Mouse (Mus musculus) cerebellum, adult 2 months (tissue): ENCODE results near the gene Ptpn22. TPM values are rescaled to one million over a fixed set of nuclear protein-coding genes. Genes with fewer than 3 reads are reported as not detected.
A peak's percentile ranks its signal among the peaks of the same experiment; 100 is the strongest.
"Not testable (repeated sequence)": the region's sequence is repeated elsewhere in the genome, so short reads cannot be mapped to it uniquely, and the experiment has no call there.

Experiments
- DNase-seq, 2 experiments: peaks; one replicate each; pipeline ENCODE4 v3.0.0; 2021
- H3K27ac ChIP-seq: fragments of 200-500 bp; 2 replicates; pipeline ENCODE4 v1.5.1; 2012; ENCODE audit warnings: low read length, control low read depth, inconsistent platforms; ENCODE audit not compliant: insufficient read depth
- H3K27me3 ChIP-seq: fragments of 200-500 bp; 2 replicates; pipeline ENCODE4 v1.6.1; 2012; ENCODE audit warnings: inconsistent platforms, mild to moderate bottlenecking, low read length, moderate library complexity; ENCODE audit not compliant: control insufficient read depth, insufficient read depth
- H3K4me1 ChIP-seq: fragments of 200-500 bp; 2 replicates; pipeline ENCODE4 v1.6.1; 2011; ENCODE audit warnings: low read length; ENCODE audit not compliant: control insufficient read depth, insufficient read depth
- H3K4me3 ChIP-seq: fragments of 200-500 bp; replicated peaks from 2 replicates; pipeline ENCODE3; 2011; ENCODE audit warnings: mild to moderate bottlenecking, low read depth, low read length, control low read depth; ENCODE audit not compliant: insufficient read depth
- CTCF ChIP-seq: fragments of 200-500 bp; IDR thresholded peaks from 2 replicates; pipeline ENCODE4 v1.5.1; 2011; ENCODE audit warnings: low read depth, mild to moderate bottlenecking, control low read depth, low read length, moderate library complexity, borderline replicate concordance; ENCODE audit not compliant: insufficient read depth
- POLR2A ChIP-seq: fragments of 200-500 bp; IDR thresholded peaks from 2 replicates; pipeline ENCODE4 v1.6.1; 2011; ENCODE audit warnings: low read length, control low read depth, borderline replicate concordance; ENCODE audit not compliant: insufficient read depth
- WGBS: fragments of 180-500 bp; shearing (Covaris S2); methylation state at CpG from one replicate; pipeline ENCODE4 v1.1.7; 2018; 5-methylcytosine and 5-hydroxymethylcytosine counted together
- polyA plus RNA-seq: library from polyadenylated mRNA; depleted of rRNA; stranded (reverse); fragments of >200 nt; gene quantifications from 2 replicates; pipeline ENCODE4 v1.2.3, GENCODE M21; 2012; rRNA removed

Gene Ptpn22
- polyA plus RNA-seq = 34.7 and 39.4 TPM in 2 replicates

- 79% methylated on average over 12 of the region's 12 CpGs for WGBS
- DNase-seq = no peak
- Histone ChIP-seq H3K27me3 (no peaks in the 10 kb centered on the region), H3K4me3 (no peak within 1 kb of the TSS), H3K27ac (no peak within 1 kb of the TSS), H3K4me1 (peaks cover 9% of the 10 kb centered on the region)
- TF ChIP-seq CTCF (no peak), POLR2A (no peak)
These were observed at the start of gene Ptpn22 for GRCm38 (mm10) chr3:103858881-103859801. Ptpn22 (plus strand) TSS chr3:103859795.

- peaks cover 4% of the 10 kb centered on the region; the same call in 1 of the 2 replicates for H3K4me1 ChIP-seq
- no peaks in the 10 kb centered on the region for H3K27me3 ChIP-seq
- WGBS = 2% methylated on average over 14 of the region's 14 CpGs
- TF ChIP-seq POLR2A = no peak
- DNase-seq = no peak
- H3K27ac ChIP-seq = peak overlapping the region; percentile 91
- peak overlapping the region; percentile 91 for H3K4me3 ChIP-seq
These were observed 49.8 kb upstream of the Ptpn22 start for GRCm38 (mm10) chr3:103809799-103810150.

- 88% methylated on average over 6 of the region's 6 CpGs for WGBS
These were observed 48.6 kb upstream of the Ptpn22 start for GRCm38 (mm10) chr3:103810967-103811366.

GRCm38 (mm10) chr3:103827548-103827947, 32.0 kb upstream of the Ptpn22 start:
- TF ChIP-seq POLR2A = no peak
- peak; percentile 41; the same call in 1 of the 2 replicates for TF ChIP-seq CTCF
- Histone ChIP-seq H3K27me3 (no peaks in the 10 kb centered on the region), H3K27ac (no peak overlapping the region), H3K4me3 (no peak overlapping the region), H3K4me1 (no peaks in the 10 kb centered on the region)
- DNase-seq = no peak

More at GRCm38 (mm10) chr3:103810967-103811366, 48.6 kb upstream of the Ptpn22 start:
- H3K4me3 ChIP-seq = no peak overlapping the region
- DNase-seq = no peak
- no peak overlapping the region for H3K27ac ChIP-seq
- H3K27me3 ChIP-seq = no peaks in the 10 kb centered on the region
- peaks cover 4% of the 10 kb centered on the region; the same call in 1 of the 2 replicates for H3K4me1 ChIP-seq
- TF ChIP-seq CTCF (no peak), POLR2A (no peak)

GRCm38 (mm10) chr3:103829036-103829435, 30.6 kb upstream of the Ptpn22 start:
- 88% methylated on average over 3 of the region's 3 CpGs for WGBS
- TF ChIP-seq POLR2A (no peak), CTCF (no peak)
- Histone ChIP-seq H3K27me3 (no peaks in the 10 kb centered on the region), H3K4me1 (no peaks in the 10 kb centered on the region), H3K27ac (no peak overlapping the region), H3K4me3 (no peak overlapping the region)
- DNase-seq = no peak

GRCm38 (mm10) chr3:103830681-103831080, 28.9 kb upstream of the Ptpn22 start:
- H3K27me3 ChIP-seq, DNase-seq, H3K4me1 ChIP-seq, H3K4me3 ChIP-seq, H3K27ac ChIP-seq: not testable (repeated sequence)
- 69% methylated on average over 1 of the region's 1 CpGs for WGBS

- Histone ChIP-seq H3K27ac (no peak overlapping the region), H3K27me3 (no peaks in the 10 kb centered on the region), H3K4me3 (no peak overlapping the region), H3K4me1 (no peaks in the 10 kb centered on the region)
- 15% methylated on average over 7 of the region's 7 CpGs for WGBS
- peak; percentile 40 to 68 for DNase-seq
- TF ChIP-seq POLR2A = no peak
These were observed 28.4 kb upstream of the Ptpn22 start for GRCm38 (mm10) chr3:103831146-103831545.

- Histone ChIP-seq H3K27me3 (no peaks in the 10 kb centered on the region), H3K4me1 (peaks cover 5% of the 10 kb centered on the region; the same call in 1 of the 2 replicates), H3K27ac (no peak within 1 kb of the TSS), H3K4me3 (no peak within 1 kb of the TSS)
- no peak for DNase-seq
- TF ChIP-seq CTCF (no peak), POLR2A (no peak)
These were observed 27.2 kb upstream of the Ptpn22 start, which contains the start of gene Bcl2l15 for GRCm38 (mm10) chr3:103832426-103832825. Bcl2l15 (plus strand) TSS chr3:103832601.
